Comparison of ENCODE assay signal across 14 mouse cellular contexts in genomic region chr14:54161916-54162315, GRCm38 (mm10).
DNase-seq lines count a peak whose midpoint lies in the region; ATAC-seq and TF ChIP-seq lines count a peak whose summit lies in the region.
"Had no signal": no experiment of that assay in that cellular context is flagged by ENCODE, and none has a peak within 500 bp of the region (broad histone marks: within the 10 kb centered on the region; RNA-seq: fewer than 3 reads in every experiment).

No protein-coding gene starts in this region.

- 64% methylated on average over 8 of the region's 8 CpGs for WGBS in kidney, embryonic 16.5 days

- DNase-seq in gastrocnemius, adult 2 months = peak; percentile 36
- DNase-seq in gastrocnemius, postnatal 25 days = no peak
- DNase-seq in kidney, adult 11 months = no peak
- peak; percentile 10 for DNase-seq in right cerebral cortex, adult 18-20 months
- DNase-seq in right cerebral cortex, postnatal 14 days = no peak
- DNase-seq in brain, adult 2 months (ENCODE audit: low read depth, low spot score) = peak; percentile 24
- DNase-seq: adrenal gland, adult 2 months; cerebellum, adult 9-11 months; liver, embryonic 13.5 days; lung, postnatal 14 days had no signal

- peak overlapping the region; percentile 12; the same call in 1 of the 2 replicates for H3K9ac ChIP-seq in kidney, embryonic 16.5 days (replicated peaks; ENCODE audit: low read length)
- H3K9ac ChIP-seq: liver, embryonic 13.5 days; neural tube, embryonic 12.5 days had no signal

- H3K4me3 ChIP-seq in gastrocnemius, adult 2 months = no peak overlapping the region
- H3K4me3 ChIP-seq in kidney, embryonic 16.5 days (ENCODE audit: low read length) = no peak overlapping the region
- H3K4me3 ChIP-seq: embryonic facial prominence, embryonic 10.5 days; liver, embryonic 13.5 days; neural tube, embryonic 12.5 days had no signal

- H3K36me3 ChIP-seq in kidney, embryonic 16.5 days (ENCODE audit: insufficient read depth, low read length) = no peaks in the 10 kb centered on the region
- H3K36me3 ChIP-seq: embryonic facial prominence, embryonic 10.5 days; liver, embryonic 13.5 days; neural tube, embryonic 12.5 days had no signal

- no peaks in the 10 kb centered on the region; the same call in 1 of the 2 replicates for H3K4me1 ChIP-seq in kidney, embryonic 16.5 days (ENCODE audit: insufficient read depth, low read length)
- H3K4me1 ChIP-seq: liver, embryonic 13.5 days; neural tube, embryonic 12.5 days had no signal

- H3K27ac ChIP-seq in gastrocnemius, adult 2 months = no peak overlapping the region
- no peak overlapping the region for H3K27ac ChIP-seq in kidney, embryonic 16.5 days (ENCODE audit: low read length)
- H3K27ac ChIP-seq: embryonic facial prominence, embryonic 10.5 days; liver, embryonic 13.5 days; neural tube, embryonic 12.5 days had no signal

- H3K27me3 ChIP-seq in kidney, embryonic 16.5 days (ENCODE audit: insufficient read depth, low read length) = no peaks in the 10 kb centered on the region
- H3K27me3 ChIP-seq: neural tube, embryonic 12.5 days had no signal

- TF ChIP-seq CTCF in gastrocnemius, adult 2 months (IDR thresholded peaks at IDR 0.05) = no peak

- no peak overlapping the region for H3K4me2 ChIP-seq in kidney, embryonic 16.5 days (replicated peaks; ENCODE audit: low read depth, low read length)
- H3K4me2 ChIP-seq: liver, embryonic 13.5 days; neural tube, embryonic 12.5 days had no signal

- intact Hi-C loops in gastrocnemius, adult 2 months (cut with DNase I) = no loop called here

- H3K9me3 ChIP-seq in kidney, embryonic 16.5 days (ENCODE audit: low read length) = no peaks in the 10 kb centered on the region
- H3K9me3 ChIP-seq: embryonic facial prominence, embryonic 10.5 days; liver, embryonic 13.5 days; neural tube, embryonic 12.5 days had no signal

- no peak for ATAC-seq in kidney, embryonic 16.5 days (ENCODE audit: low FRiP score, low TSS enrichment)
- no peak for ATAC-seq in monocyte, adult 5-6 weeks (replicated peaks; ENCODE audit: insufficient number of reproducible peaks, low FRiP score, low TSS enrichment, poor library complexity, severe bottlenecking)

Comparison
In these comparisons a context has a peak if more than half of its experiments do, and no peak if none do; other contexts are left out.
1. DNase-seq: peak in gastrocnemius, adult 2 months (single experiment), right cerebral cortex, adult 18-20 months (single experiment) and brain, adult 2 months (single experiment); none in gastrocnemius, postnatal 25 days (single experiment), kidney, adult 11 months (single experiment) and right cerebral cortex, postnatal 14 days (single experiment).